Mouse (Mus musculus) mouse embryonic stem cell (cell line): Measurements from ENCODE around the gene Col19a1.
"Not testable (repeated sequence)": the region's sequence is repeated elsewhere in the genome, so short reads cannot be mapped to it uniquely, and the experiment has no call there.

Source experiments
- in situ Hi-C, 2 experiments: fragments of 300-500 bp; cut with MboI; formaldehyde crosslinking; loops; 1 replicate in 1 of 2; 3 replicates in 1 of 2; pipeline ENCODE4 v1.14.3; 2019 to 2020; ENCODE audit warnings: low sequenced_read_pairs in 2 of 2, low pct_unique_long_range_greater_than_20kb in 1 of 2, mixed read lengths in 1 of 2; ENCODE audit not compliant: unreplicated experiment in 1 of 2

The Col19a1 gene

GRCm38 (mm10) chr1:24587141-24587541 lies at the start of gene Col19a1:
Gene Col19a1 (minus strand): TSS chr1:24587472.
- in situ Hi-C loops = no loop called here

- in situ Hi-C loops = no loop called here
Observed at GRCm38 (mm10) chr1:24633553-24634132, 46.4 kb upstream of the Col19a1 start.

- in situ Hi-C loops = not testable (repeated sequence)
Observed at GRCm38 (mm10) chr1:24612556-24612955, 25.3 kb upstream of the Col19a1 start.

GRCm38 (mm10) chr1:24595096-24595495 lies 7.8 kb upstream of the Col19a1 start:
- in situ Hi-C loops = no loop called here

- in situ Hi-C loops = no loop called here
Observed at GRCm38 (mm10) chr1:24586370-24587140, 717 bp downstream of the Col19a1 start.

- in situ Hi-C loops = no loop called here
Observed at GRCm38 (mm10) chr1:24572602-24573001, 14.7 kb downstream of the Col19a1 start.

GRCm38 (mm10) chr1:24564113-24564512 lies 23.2 kb downstream of the Col19a1 start:
- in situ Hi-C loops = no loop called here

- in situ Hi-C loops = no loop called here
Observed at GRCm38 (mm10) chr1:24558005-24558404, 29.3 kb downstream of the Col19a1 start.

GRCm38 (mm10) chr1:24553462-24553861 lies 33.8 kb downstream of the Col19a1 start:
- in situ Hi-C loops = no loop called here

GRCm38 (mm10) chr1:24550560-24551280 lies 36.6 kb downstream of the Col19a1 start:
- in situ Hi-C loops = no loop called here

GRCm38 (mm10) chr1:24550031-24550430 lies 37.2 kb downstream of the Col19a1 start:
- in situ Hi-C loops = no loop called here

GRCm38 (mm10) chr1:24549050-24549449 lies 38.2 kb downstream of the Col19a1 start:
- in situ Hi-C loops = no loop called here

GRCm38 (mm10) chr1:24547574-24547973 lies 39.7 kb downstream of the Col19a1 start:
- in situ Hi-C loops = no loop called here

GRCm38 (mm10) chr1:24539852-24540251 lies 47.4 kb downstream of the Col19a1 start:
- in situ Hi-C loops = no loop called here

GRCm38 (mm10) chr1:24527194-24527593 lies 60.1 kb downstream of the Col19a1 start:
- in situ Hi-C loops = no loop called here

- in situ Hi-C loops = no loop called here
Observed at GRCm38 (mm10) chr1:24517462-24517861, 69.8 kb downstream of the Col19a1 start.

- in situ Hi-C loops = no loop called here
Observed at GRCm38 (mm10) chr1:24515341-24515740, 71.9 kb downstream of the Col19a1 start.

GRCm38 (mm10) chr1:24511536-24511935 lies 75.7 kb downstream of the Col19a1 start:
- in situ Hi-C loops = no loop called here

GRCm38 (mm10) chr1:24495400-24495799 lies 91.9 kb downstream of the Col19a1 start:
- in situ Hi-C loops = no loop called here
